Mouse (Mus musculus) C2C12 (cell line): ENCODE data around the gene Unc5cl. TPM values are rescaled to one million over a fixed set of nuclear protein-coding genes. Genes with fewer than 3 reads are reported as not detected.

ENCODE experiments used
- H3K27me3 ChIP-seq: one replicate; pipeline ENCODE4 v1.6.1; 2011; ENCODE audit not compliant: control insufficient read depth, insufficient read depth, insufficient read length
- H3K36me3 ChIP-seq: one replicate; pipeline ENCODE4 v1.6.1; 2011; ENCODE audit not compliant: control insufficient read depth, insufficient read depth
- H3K4me3 ChIP-seq: one replicate; pipeline ENCODE4 v1.5.1; 2011; ENCODE audit warnings: mild to moderate bottlenecking, control low read depth; ENCODE audit not compliant: poor library complexity, insufficient read depth, severe bottlenecking
- H3K79me2 ChIP-seq: one replicate; pipeline ENCODE4 v1.6.1; 2011; ENCODE audit not compliant: control insufficient read depth, insufficient read depth
- H3K79me3 ChIP-seq: one replicate; pipeline ENCODE4 v1.6.1; 2011; ENCODE audit warnings: low read depth, control low read depth
- H3ac ChIP-seq: one replicate; pipeline ENCODE3; 2011; ENCODE audit warnings: low read depth; ENCODE audit not compliant: control insufficient read depth, insufficient read length
- CEBPB ChIP-seq: IDR thresholded peaks from one replicate; pipeline ENCODE4 v1.6.1; 2011; ENCODE audit warnings: low read depth, mild to moderate bottlenecking, control low read depth, moderate library complexity
- CTCF ChIP-seq: IDR thresholded peaks from one replicate; pipeline ENCODE4 v1.5.1; 2011; ENCODE audit not compliant: control insufficient read depth, insufficient read depth, insufficient read length
- FOSL1 ChIP-seq: IDR thresholded peaks from one replicate; pipeline ENCODE4 v1.8.0; 2011; ENCODE audit warnings: mild to moderate bottlenecking, low read length; ENCODE audit not compliant: poor library complexity, insufficient read depth, severe bottlenecking
- MAX ChIP-seq: IDR thresholded peaks from one replicate; pipeline ENCODE4 v1.6.1; 2011; ENCODE audit warnings: mild to moderate bottlenecking, control low read depth
- MYOD1 ChIP-seq: IDR thresholded peaks from one replicate; pipeline ENCODE4 v1.6.1; 2011; ENCODE audit warnings: low read depth; ENCODE audit not compliant: control insufficient read depth, insufficient read length
- MYOG ChIP-seq: IDR thresholded peaks from one replicate; pipeline ENCODE4 v1.6.1; 2011; ENCODE audit not compliant: control insufficient read depth, insufficient read length; ENCODE audit errors: extremely low read depth
- USF1 ChIP-seq: IDR thresholded peaks from one replicate; pipeline ENCODE4 v1.6.1; 2011; ENCODE audit warnings: low read depth, mild to moderate bottlenecking, control low read depth, moderate library complexity
- polyA plus RNA-seq: library from polyadenylated mRNA; unstranded; fragments of >200 nt; fragmentation: generic; extraction: Trizol; gene quantifications from one replicate; pipeline ENCODE4 v1.2.1, GENCODE M21; 2012; ENCODE audit warnings: missing spikeins

Gene Unc5cl
- polyA plus RNA-seq, 1 experiment: not detected

DNA sequence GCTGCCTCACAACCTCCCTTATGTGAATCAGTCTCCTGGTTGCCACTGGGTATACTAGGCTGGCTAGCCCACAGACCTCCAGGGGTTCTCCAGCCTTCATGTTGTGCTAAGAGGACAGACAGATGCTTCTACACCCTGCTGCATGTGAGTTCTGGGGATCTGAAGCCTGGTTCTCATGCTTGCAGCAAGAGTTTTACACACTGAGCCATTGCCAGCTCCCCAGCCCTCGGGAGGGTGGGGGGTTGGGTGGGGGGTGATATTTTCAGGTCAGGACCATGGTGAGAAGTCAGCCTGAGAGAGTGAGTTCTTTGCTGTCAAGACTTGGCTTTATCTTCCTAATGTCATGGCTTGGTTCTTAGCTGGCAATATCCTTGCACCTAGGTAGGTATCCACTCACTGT is 35.9 kb upstream of the Unc5cl start:
- H3K4me3 ChIP-seq: no peak overlapping the region
- no peaks in the 10 kb centered on the region for H3K27me3 ChIP-seq
- TF ChIP-seq MAX: no peak
- peaks cover 17% of the 10 kb centered on the region for H3K36me3 ChIP-seq
- H3ac ChIP-seq: no peak overlapping the region
- H3K79me2 ChIP-seq: no peaks in the 10 kb centered on the region
- H3K79me3 ChIP-seq: no peaks in the 10 kb centered on the region

DNA sequence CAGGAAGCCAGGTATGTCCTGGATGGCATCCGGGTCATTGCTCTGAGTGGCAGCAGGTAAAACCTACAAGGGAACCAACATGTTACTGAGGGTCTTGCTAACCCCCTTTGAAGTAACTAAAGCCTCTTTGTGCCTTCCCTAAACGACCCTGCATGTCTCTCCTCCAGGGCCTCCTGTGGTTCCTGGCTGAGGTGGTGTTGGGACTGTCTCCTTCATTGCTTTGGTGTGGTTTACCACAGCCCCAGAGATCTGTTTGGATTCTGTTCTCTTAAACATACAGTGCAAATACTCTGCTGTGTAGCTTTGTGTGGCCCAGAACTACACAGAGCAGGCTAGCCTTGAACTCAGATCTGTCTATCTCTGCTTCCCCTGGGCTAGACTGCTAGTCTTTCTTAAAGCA is 35.1 kb upstream of the Unc5cl start:
- no peaks in the 10 kb centered on the region for H3K27me3 ChIP-seq
- no peaks in the 10 kb centered on the region for H3K79me2 ChIP-seq
- no peaks in the 10 kb centered on the region for H3K79me3 ChIP-seq
- no peak overlapping the region for H3ac ChIP-seq
- H3K4me3 ChIP-seq: no peak overlapping the region
- peaks cover 17% of the 10 kb centered on the region for H3K36me3 ChIP-seq
- TF ChIP-seq MYOG: no peak
- no peak for TF ChIP-seq FOSL1
- no peak for TF ChIP-seq MAX
- no peak for TF ChIP-seq MYOD1
- TF ChIP-seq USF1: no peak
- TF ChIP-seq CEBPB: no peak
- TF ChIP-seq CTCF: no peak

DNA sequence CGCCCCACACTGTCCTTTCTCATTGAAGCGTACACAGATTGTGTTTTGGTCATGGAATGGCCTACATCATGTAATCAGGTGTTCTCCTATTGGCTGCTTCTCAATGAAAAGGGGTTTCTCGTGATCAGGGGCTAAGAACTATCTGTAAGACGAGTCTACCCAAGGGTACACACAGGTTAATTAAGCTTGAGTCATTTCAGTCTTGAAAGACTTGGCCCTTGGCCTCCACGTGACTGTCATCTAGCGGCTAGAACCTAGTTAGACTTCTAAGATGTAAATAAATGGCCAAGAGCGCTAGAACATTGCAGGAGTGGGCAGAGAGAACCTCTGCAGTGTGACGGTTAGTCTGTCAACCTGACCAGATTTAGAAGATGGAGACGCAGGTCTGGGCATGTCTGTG is 30.5 kb upstream of the Unc5cl start:
- no peak for TF ChIP-seq MYOG
- TF ChIP-seq USF1: no peak
- TF ChIP-seq MAX: no peak
- TF ChIP-seq CEBPB: no peak
- TF ChIP-seq CTCF: no peak
- Histone ChIP-seq H3K27me3 (no peaks in the 10 kb centered on the region), H3ac (no peak overlapping the region), H3K79me3 (no peaks in the 10 kb centered on the region), H3K36me3 (no peaks in the 10 kb centered on the region), H3K79me2 (no peaks in the 10 kb centered on the region), H3K4me3 (no peak overlapping the region)

DNA sequence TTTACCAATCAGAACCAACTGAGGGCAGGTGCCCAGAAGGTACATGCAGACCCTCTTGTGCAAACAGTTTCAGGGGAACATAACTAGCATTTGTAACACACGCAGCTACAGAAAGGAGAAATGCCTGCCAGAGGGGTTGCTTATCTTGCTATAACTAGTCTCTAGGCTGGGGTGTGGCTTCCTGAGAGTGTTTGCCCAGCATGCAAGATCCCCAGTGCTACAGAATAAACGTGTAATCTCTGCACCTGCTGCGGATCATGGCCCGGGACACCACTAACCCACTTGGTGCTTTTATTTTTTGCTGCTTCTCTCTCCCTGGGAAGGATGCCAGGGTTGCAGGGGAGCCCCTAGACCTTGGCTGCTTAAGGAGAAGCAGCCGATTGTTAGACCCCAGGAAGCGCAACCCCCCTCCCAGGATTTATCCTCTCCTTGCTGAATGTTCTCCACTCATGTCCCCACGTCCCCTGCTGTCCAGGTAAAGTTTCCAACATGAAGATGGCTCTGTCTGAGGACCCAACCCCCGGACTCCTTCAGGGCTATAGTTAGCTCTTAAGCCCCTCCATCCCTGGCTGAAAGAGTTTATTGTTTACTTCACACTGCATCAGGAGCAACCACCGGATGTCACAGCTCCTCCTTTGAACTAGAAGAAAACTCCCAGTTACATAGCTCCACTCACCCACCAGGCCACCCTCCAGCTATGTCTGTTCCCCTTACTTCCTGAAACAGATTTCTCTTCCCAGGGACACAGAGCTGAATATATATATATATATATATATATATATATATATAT is 28.7 kb upstream of the Unc5cl start:
- no peak for TF ChIP-seq MYOG
- no peak for TF ChIP-seq USF1
- no peak for TF ChIP-seq MYOD1
- TF ChIP-seq MAX: no peak
- TF ChIP-seq CEBPB: no peak
- TF ChIP-seq FOSL1: no peak
- TF ChIP-seq CTCF: no peak

DNA sequence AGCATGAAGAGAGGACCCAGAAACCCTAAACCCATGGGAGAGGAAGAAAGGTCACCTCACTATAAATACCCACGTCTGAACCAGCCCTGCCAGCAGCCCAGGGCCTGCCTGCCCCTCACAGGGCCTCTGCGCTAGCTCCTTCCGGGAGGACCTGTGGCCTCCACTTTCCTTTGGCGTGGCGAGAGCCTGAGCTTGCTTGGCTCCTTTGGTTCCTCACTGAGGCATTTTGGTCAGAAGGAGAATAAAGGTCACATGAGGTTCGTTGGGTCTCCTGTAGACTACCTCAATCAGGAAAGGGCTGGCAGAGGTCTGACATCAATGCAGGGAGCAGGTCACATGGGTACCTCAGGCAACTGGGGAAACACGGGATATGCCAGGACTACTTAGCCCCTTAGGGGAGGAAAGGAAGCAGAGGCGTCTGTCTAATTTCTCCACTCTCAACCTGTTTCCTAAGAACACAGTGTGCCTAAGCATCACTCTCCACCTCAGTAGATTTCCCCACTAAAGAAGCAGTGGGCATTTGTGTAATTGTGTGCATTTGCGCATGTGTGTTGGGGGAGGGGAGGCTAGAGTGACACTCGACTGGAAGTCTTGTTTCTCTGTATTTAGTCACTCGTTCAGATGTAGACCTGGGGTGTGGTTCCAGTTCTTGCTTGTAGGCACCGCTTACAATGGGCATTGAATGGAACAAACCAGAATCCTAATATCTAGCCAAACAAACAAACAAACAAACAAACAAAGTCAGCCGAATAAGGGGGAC is 27.5 kb upstream of the Unc5cl start:
- no peak overlapping the region for H3K4me3 ChIP-seq
- no peaks in the 10 kb centered on the region for H3K79me2 ChIP-seq
- H3ac ChIP-seq: no peak overlapping the region
- no peaks in the 10 kb centered on the region for H3K27me3 ChIP-seq
- H3K36me3 ChIP-seq: no peaks in the 10 kb centered on the region
- TF ChIP-seq CEBPB (no peak), FOSL1 (no peak), MYOD1 (no peak), MAX (no peak), CTCF (no peak), USF1 (no peak), MYOG (no peak)
- no peaks in the 10 kb centered on the region for H3K79me3 ChIP-seq

More for the DNA sequence above, 28.7 kb upstream of the Unc5cl start:
- no peaks in the 10 kb centered on the region for H3K79me2 ChIP-seq
- no peaks in the 10 kb centered on the region for H3K36me3 ChIP-seq
- H3K79me3 ChIP-seq: no peaks in the 10 kb centered on the region
- H3K27me3 ChIP-seq: no peaks in the 10 kb centered on the region
- H3ac ChIP-seq: no peak overlapping the region
- no peak overlapping the region for H3K4me3 ChIP-seq

DNA sequence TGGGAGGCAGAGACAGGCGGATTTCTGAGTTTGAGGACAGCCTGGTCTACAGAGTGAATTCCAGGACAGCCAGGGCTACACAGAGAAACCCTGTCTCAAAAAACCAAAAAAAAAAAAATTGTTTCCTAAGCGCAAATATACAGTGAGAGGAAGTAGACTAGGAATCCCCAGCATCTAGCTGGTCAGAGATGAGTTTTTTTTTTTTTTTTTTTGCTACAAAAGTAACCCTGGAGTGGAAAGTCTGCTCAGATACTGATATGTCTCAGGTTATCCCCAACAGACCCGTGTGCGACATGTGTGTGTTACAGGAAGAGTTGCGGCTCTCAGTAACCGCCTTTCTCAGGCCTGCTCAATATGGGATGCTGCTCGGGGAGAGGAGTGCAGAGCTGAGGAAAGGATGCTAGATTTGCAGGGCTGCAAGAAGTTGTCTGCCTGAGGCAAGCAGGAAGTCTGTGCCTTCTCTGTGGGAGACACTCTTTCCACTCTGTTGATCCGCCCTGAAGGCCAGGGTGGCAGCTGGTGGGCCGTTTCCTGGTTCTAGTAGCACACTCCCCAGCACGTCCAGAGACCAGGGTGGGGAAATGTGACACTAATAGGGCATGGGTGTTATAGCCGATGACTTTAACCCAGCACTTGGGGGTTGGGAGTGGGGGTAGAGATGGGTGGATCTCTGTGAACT is 26.7 kb upstream of the Unc5cl start:
- H3K4me3 ChIP-seq: no peak overlapping the region
- no peak for TF ChIP-seq USF1
- no peak for TF ChIP-seq MAX
- TF ChIP-seq CEBPB: no peak
- TF ChIP-seq MYOD1: no peak
- TF ChIP-seq MYOG: no peak
- TF ChIP-seq CTCF: no peak
- no peak for TF ChIP-seq FOSL1
- no peaks in the 10 kb centered on the region for H3K79me3 ChIP-seq
- H3K79me2 ChIP-seq: no peaks in the 10 kb centered on the region
- no peaks in the 10 kb centered on the region for H3K27me3 ChIP-seq
- no peaks in the 10 kb centered on the region for H3K36me3 ChIP-seq
- H3ac ChIP-seq: no peak overlapping the region
